Mouse (Mus musculus) urinary bladder, adult 2 months (tissue): ENCODE data around the gene Pus7. TPM values are rescaled to one million over a fixed set of nuclear protein-coding genes. Genes with fewer than 3 reads are reported as not detected.

ENCODE experiments used
- DNase-seq: peaks from one replicate; pipeline ENCODE4 v3.0.0; 2022; ENCODE audit warnings: low spot score
- polyA plus RNA-seq: library from polyadenylated mRNA; depleted of rRNA; stranded (reverse); fragments of >200 nt; gene quantifications from 2 replicates; pipeline ENCODE4 v1.2.3, GENCODE M21; 2012; rRNA removed

Pus7 gene
- 21.7 and 27.2 TPM in 2 replicates for polyA plus RNA-seq

DNA sequence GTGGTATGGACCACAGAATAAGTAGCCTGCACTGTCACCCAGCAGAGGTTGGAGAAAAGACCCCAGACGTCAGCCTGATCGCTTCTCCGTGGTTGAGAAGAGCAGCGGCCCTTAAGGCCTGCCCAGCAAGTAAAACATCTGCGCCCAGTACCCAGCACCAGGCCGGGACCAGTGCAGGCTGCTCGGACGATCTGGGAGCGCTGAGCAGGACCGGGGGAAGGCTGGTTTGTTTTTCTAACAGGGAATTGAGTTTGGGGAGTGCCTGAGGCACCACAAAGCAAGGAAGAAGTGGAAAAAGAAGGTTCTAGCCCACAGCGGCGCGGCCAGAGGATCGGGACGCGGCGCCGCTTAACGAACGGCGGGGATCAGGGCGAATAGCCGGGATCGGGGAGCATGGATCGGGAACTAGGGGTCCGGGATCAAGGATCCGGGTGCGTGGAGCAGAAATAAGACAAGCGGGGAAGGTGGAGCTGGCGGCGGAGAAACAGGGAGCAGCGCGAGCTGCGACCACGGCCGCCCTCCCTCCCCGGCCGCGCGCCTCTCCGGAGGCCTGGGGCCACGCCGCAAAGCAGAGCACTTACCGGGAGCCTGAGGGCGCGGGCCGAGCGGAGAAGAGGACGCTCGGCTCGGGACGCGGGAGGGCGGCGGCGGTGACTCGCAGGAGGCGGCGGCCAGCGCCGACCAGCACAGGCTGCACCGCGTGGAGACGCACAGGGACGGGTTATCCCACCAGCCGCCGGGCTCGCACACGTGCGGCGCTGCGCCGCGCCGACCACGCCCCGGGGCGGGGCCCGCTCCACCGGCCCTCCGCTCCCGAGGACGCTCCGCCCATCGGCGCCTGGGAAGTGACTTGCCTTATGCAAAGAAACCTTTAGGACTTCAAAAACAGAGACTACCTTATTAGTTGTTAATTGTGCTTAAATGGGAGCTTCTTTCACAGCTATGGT, at the start of gene Pus7:
TSS of gene Pus7 (minus strand) at position 781 of the 947 bp plus-strand sequence.
- DNase-seq, result peak; percentile 71

DNA sequence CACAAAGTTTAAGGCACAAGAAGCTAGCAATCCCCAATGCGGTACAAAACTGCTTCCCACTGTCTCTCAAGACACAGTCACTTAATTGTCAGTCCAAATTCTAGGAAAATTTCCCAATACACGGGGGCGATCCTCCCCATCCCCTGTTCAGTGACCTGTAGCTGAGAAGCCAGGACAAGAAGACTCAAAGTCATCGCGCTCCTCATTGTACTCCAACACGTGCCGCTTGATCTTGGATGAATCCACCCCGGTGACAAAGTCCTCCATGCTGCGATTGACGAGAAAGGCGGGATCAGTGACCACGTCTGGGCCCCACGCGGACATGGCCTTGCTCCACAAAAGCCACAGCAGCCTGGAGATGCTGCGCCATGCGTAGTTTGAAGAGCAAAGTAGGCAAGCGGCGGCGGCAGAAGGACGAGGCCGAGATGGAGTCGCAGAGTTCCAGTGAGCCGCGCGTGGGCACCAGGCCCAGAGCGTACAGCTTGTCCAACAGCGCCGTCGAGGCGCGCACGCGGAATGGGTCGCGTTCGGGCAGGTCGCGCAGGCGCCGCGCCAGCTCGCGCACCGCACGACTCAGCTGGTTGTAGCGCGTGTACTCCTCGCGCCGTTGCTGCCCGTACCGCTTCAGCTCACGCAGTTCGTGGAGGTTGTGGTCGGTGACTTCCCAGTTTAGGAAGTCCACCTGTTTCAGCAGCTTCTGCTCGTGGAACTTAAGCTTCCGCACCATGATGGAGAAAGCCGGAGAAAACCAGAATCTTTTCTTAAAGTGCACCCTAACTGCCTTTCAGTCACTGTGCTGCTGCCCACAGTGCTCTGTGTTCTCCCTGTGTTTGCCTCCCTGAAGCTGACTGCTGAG, 47.6 kb upstream of the Pus7 start:
- no peak for DNase-seq

DNA sequence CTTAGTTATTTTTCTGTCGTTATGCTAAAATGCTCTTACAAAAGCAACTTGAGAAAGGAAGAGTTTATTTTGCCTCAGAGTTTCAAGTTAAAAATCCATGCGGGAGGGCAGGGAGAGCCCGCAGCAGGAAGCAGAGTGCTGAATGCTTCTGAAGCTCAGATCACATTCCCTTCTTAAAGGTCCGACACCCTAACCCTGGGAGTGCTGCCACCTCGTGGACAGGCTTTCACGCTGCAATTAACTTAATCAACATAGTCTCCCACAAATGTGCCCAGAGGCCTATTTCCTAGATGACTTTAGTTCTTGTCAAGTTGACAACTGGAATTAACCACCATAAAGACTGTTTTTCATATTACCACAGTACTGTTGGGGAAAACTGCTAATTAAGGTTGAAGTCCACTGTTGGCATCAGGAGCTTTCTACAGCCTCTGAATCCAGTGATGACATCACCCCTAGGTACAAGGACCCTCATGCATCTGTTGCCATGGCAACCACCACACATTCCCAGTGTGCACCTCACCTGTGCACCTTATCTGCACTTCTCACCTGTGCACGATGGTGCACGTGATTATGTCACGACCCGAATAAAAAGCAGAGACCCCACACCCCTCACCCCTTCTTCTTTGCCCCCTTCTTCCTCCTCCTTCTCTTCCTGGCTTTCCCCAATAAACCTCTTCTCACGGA, 43.0 kb upstream of the Pus7 start:
- DNase-seq, result peak; percentile 41

DNA sequence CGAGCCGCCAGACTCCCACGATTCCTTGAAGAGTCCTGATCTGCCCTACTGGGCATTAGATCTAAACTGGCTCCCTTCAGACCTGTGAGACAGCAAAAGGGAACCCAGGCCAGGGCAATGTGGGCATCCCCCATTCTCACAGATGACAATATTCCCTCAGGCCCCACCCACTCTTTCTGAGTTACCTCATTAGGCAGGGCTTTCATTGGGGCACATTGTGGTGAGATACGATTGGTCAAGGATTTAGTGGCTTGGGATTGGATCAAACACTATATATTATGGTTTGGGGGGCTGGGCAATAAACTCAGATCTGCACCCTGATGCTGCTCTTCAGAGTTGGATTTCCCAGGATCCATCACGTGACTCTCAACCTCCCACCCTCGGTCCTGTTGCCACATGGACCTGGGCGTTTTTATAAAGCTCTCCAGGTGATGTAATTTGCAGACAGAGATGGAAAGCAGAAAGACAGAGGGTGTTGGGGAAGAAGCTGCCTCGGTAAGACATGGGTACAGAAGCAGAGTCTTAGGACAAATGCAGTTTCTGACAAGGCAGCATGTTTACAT, 40.7 kb upstream of the Pus7 start:
- no peak for DNase-seq

DNA sequence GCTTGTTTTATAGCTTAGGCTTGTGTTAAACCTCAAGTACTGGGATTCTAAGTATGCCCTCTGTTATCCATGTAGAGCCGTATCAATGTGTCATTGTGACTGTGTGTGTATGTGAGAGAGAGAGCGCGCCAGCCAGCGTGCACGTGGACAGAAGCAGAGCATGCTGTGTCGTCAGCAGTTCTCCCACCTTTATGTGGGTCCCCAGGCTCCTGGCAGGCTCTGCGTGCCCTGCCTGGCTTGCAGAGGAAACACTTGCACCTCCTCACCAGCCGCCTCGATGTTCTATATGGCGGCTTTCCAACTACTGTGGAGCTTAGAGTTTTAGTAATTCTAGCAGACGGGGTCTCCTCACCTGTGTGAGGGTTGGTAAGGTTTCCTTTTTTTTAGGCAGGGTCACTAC, 38.8 kb upstream of the Pus7 start:
- DNase-seq, result no peak

DNA sequence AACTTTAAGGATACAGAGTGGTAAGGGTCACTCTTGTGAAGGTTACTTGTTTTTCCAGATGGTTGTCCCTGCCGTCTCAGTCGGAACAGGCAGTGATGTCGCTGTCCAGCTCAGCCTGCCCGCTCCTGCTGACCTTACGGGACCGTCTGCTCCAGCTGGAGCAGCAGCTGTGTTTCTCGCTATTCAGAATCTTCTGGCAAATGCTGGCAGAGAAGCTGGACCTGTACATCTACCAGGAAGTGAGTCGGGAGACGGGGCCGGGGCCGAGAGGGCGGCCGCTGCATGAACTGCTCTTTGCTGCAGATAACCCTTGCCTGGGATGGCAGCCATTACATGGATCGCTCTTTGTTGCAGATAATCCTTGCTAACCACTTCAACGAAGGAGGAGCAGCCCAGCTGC, 33.2 kb upstream of the Pus7 start:
- DNase-seq, result no peak

DNA sequence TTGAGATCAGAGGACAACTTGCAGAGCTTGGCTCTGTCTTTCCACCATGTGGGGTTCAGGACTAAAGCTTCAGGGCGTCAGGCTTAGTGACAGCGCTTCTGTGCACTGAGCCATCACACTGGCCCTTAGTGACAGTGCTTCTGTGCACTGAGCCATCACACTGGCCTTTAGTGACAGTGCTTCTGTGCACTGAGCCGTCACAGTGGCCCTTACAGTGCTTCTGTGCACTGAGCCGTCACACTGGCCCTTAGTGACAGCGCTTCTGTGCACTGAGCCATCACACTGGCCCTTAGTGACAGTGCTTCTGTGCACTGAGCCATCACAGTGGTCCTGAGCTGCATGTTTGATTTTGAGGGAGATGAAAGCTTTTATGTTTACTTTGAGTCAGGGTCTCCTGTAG, 31.3 kb upstream of the Pus7 start:
- DNase-seq, result no peak

DNA sequence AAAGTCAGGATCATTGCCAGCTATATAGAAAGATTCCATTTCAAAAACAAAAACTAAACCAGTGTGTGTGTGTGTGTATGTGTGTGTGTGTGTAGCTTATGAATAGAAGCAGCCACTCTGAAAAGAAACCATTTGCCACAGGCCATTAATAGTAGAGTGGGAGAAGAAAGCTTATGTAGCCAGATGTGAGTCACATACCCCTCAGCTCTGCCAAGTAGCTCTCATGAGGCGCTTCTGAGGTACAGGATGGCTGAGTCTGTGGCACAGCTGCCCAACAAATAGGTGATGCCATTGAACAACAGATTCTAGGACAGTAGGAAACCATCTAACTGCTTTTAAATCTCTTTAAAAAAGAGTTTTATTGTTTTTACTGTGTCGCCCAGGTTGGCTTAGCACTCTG, 9.2 kb upstream of the Pus7 start:
- DNase-seq, result no peak

DNA sequence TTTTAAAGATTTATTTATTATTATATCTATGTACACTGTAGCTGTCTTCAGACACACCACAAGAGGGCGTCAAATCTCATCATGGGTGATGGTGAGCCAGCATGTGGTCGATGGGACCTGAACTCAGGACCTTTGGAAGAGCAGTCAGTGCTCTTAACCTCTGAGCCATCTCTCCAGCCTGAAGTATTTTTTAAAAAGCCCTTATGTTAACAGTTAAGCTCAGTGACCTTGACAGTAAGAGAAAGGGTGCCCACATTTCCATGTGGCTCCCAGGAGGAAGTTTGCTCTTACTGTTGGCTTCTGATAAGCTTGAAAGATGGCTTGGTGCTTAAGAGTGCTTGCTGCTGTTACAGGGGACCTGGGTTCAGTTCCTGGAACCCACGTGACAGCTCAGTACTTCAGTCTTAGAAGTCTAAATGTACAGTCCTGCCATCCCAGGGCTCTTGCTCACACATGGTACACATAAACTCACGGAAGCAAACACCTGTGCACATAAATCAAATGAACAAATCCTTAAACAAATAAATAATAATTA, 5.6 kb upstream of the Pus7 start:
- DNase-seq, result no peak

DNA sequence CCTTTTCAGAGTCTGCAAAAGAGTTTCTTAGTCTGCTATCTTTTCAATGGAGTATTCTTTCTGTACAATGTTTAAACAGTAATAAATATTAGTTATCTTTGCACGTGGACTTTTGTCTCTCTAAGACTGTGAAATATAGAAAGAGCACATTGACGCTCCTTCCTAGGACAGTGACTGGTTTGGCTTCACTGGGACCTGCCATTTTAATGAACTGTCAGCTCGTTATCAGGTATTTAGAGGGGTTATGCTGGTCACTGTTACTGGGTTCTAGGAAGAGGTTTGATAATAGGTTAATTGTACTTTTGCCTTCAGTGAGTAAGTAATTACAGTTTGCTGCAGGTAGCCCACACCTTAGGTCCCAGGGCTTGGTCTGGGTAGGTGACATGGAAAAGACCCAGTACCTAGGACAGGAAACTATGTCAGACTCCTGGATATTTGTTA, 4.9 kb upstream of the Pus7 start:
- no peak for DNase-seq

DNA sequence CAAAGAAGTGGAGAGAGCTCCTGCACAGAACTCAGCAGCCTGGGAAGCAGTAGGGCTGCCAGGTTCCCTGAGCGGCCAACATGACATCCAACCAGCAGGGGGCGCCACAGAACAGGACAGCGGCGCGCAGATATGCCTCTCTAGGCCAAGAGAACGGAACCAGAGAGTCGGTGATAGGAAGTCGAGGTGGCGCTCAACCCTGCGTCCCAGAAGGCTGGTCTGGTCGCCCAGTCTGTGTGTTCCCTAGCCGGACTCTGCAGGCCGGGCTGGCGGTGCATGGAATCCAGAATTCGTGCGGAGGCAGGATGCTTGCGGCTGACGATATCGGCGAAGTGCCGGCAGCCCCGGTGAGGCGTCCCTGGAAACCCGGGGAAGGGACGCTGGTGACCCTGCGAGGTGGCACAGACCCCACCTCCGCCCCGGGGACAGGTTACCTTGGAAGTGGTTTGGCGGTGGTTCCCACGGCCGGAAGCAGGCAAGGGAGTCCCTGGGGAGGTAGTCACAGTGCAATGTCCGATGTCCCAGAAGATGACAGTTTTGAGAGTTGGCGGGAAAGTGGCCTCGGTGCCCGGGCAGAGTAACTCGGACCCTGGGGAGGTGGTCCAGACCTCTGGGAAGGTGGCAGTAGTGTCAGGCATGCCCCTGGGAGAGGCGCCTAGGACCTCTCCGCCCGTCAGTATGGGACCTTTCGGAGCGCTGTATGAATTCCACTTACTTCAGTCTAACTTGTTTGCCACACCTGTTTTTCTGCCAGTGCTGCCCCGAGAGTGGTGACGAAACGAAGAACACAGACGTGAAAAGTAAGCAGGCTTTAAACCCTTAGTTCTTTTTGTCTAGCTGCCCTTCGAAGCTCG, 4.3 kb upstream of the Pus7 start, which contains the start of gene Rint1:
TSS of gene Rint1 (plus strand) at position 176 of the 854 bp plus-strand sequence.
- peak; percentile 97 for DNase-seq

DNA sequence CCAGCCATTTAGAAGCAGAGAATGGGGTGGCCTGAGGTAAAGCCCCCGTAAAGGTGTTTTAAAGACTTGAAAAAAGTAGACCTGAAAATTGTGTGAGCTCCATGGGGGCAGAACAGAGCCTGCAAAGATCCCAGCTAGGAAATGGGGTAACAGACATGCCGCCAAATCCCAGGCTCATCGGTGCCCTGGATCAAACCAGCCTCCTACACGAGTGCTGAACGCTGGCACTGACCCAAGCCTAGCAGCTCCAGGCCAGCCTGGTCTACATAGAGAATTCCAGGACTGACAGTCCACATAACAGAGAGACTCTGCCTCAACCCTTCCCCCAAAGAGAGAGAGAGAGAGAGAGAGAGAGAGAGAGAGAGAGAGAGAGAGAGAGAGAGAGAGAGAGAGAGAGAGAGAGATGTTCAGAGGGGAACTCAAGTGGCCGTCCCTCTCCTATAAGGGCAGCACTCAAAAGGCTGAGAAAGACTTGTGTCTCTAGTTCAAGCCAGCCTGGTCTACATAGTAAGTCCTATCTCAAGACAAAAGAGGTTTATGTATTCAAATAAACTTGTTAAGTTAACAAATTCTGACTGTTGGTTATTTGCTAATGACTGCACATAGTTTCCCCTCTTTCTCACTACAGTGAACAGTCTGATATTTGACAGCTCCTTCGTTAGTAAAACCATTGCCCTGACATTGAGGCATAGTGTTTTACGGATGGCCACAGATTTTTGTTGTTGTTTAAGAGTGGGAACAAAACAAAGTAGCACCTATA, 1.3 kb downstream of the Pus7 start:
- DNase-seq, result no peak

DNA sequence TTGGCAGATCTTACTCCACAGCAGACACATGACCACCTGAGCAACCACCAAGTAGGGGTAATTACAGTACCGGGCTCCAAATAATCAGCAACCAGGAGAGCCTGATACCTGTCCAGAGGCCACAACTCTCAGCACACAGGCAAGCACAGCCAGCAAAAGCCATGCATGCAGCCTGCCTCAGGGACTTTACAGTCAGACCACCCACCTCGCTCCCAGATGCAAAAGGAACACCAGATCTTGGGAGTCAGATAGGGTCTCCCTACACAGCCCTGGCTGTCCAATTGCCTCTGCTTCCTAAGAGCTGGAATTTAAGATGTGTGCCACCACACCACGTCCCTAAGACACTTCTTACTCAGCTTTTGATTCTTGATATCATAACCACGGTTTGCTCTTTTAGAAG, 2.3 kb downstream of the Pus7 start:
- no peak for DNase-seq

DNA sequence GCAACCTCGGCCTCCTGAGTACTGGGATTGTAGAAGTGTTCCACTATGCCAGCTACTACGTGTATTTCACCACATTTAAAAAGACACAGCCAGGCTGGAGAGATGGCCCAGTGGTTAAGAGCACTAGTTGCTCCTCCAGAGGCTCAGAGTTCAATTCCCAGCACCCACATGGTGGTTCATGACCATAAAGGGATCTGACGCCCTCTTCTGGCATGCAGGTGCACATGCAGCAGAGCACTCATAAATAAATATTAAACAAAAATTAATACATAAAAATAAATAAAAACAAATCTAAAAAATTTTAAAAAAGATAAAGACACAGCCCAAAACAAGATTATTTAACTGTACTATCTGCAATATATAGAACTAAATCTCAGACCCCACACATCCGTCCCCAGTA, 3.0 kb downstream of the Pus7 start:
- DNase-seq, result no peak

DNA sequence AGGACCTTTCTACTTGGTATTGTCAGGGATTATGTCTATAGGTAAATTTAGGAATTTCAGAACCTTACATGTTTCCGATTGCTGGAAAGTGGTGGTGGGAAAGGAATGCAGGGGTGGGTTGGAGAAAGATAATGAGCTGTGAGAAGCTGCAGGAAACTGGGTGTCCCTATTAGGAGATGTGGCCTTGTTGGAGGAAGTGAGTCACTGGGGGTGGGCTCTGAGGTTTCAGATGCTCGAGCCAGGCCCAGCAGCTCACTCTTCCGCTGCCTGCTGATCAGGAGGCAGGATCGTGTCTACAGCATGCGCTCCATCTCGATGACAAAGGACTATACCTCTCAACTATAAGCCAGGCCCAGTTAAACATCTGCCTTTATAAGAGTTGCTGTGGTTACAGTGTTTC, 9.3 kb downstream of the Pus7 start:
- no peak for DNase-seq

DNA sequence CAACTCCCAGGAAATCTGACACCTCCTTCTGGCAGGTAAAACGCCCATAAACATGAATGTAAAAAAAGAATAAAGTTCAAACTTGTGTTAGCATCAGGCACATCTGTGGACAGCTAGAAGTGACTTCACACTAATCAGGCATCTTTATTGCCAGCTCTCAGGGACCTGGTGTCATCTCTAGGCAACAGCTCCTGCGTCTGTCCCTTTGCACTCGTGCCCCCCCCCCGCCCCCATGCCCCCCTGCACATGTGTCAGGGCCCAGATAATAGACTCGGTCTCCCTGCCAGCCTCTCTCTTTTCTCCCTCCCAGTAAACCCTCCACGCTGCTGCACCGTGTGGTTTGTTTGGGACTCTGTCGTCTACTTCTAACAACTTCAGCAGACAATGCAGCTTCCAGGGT, 12.4 kb downstream of the Pus7 start:
- DNase-seq, result no peak

DNA sequence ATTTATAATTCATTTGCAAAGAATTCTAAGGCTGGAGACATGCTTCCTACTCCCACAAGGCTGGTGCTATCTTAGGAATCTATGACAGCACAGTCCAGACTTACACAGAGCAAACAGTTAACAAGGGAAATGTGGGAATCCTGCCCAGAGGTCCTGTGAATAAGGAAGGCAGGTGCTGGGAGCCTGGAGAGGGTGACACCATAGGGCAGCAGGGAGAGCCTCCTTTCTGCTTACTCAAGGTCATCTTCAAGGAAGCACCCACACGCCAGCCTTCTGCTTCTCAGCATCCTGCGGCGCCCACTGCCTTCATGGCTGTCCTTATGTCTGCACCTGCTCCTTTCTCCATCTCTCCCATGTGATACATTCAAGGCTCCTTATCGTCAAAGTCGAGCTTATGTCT, 19.0 kb downstream of the Pus7 start:
- no peak for DNase-seq

DNA sequence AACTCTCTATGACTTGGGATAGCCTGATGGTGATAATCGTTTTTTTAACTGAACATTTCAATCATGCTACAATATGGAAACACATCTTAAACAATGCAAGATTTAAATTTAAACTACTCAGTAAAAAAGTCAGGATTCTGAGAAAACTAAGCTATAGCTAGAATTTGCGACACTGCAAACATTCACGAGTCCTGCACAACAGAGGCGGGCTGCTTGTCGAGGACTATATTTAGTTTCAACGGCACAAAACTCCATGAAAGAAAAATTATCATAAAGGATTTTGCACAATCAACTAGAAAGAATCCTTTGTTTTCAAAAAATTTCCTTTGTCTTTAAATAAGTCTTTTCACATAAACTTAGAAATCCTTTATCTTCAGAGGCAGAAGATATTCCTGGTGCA, 21.0 kb downstream of the Pus7 start:
- DNase-seq, result no peak

DNA sequence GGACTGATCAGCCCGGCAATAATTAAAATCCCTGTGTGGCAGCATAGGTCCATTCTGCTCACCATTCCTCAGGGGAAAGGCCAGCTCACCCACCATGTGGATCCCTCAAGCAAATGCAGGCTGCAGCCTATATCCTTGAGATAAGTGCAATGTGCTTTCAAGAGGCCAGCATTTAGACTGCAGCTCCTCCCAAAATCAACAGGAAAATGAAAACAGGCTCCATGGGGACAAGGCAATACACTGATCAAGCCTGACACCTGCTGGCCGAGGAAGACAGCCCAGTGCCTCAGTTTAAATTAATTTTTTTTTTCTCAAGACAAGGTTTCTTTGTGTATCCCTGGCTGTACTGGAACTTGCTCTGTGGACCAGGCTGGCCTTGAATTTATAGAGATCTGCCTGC, 24.9 kb downstream of the Pus7 start:
- no peak for DNase-seq

DNA sequence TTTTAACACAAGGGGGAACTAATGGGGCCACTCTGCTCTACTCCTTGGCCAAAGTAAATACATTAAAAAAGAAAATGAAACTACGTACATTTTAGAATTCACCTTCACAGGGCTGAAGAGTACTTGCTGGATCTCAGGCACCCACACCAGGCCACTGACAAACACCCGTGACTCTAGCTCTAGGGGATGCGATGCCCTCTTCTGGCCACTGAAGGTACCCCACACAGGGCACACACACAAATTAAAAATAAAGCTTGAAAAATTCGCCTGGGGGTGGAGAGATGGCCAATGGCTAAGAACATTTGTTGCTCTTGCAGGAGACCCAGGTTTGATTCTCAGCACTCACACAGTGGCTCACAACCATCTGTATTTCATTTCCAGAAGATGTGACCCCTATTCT, 27.1 kb downstream of the Pus7 start:
- no peak for DNase-seq
